Mouse (Mus musculus): ENCODE data around the gene Bbs9. TPM values are rescaled to one million over a fixed set of nuclear protein-coding genes. Genes with fewer than 3 reads are reported as not detected.
A peak's percentile ranks its signal among the peaks of the same experiment; 100 is the strongest.
"Not testable (repeated sequence)": the region's sequence is repeated elsewhere in the genome, so short reads cannot be mapped to it uniquely, and the experiment has no call there.

The Bbs9 gene
- total RNA-seq, 2 experiments from 2014 or later, result 9.5 to 11.5 TPM

DNA sequence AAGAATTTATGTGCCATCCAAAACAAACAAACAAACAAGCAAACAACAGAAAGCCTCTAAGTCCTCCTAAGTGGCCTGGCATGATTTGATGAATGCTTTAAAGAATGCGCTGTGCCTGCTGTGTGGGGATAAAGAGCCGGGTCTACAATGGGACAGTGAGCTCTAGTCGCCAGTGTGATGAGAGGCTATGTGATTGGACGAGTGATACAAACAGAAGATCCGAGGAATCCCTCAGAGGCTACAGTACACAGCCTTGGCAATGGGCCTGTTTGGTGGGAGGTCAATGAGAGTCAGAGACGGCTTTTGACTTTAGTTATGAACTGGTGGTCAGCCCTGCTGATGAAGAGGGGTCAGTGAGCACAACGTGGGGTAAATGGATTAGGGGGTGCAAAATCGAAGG is 349.4 kb downstream of the Bbs9 start:
- Histone ChIP-seq H3K4me3 (no peak overlapping the region), H3K27ac (no peak overlapping the region)
- DNase-seq, result no peak
- no peak for TF ChIP-seq CTCF (IDR thresholded peaks at IDR 0.05)
- intact Hi-C loops (cut with DNase I), result loop anchor here (5.0 to 10.0 kb wide), 2 partner anchors 38 to 110 kb away; no protein-coding TSS in a partner anchor

- TF ChIP-seq CTCF (IDR thresholded peaks at IDR 0.05), result no peak
- DNase-seq, result no peak
- H3K4me3 ChIP-seq, result no peak overlapping the region
- intact Hi-C loops (cut with DNase I), result loop anchor here (5.0 to 10.0 kb wide), 2 partner anchors 39 to 112 kb away; no protein-coding TSS in a partner anchor
- no peak overlapping the region for H3K27ac ChIP-seq
Observed at GRCm38 (mm10) chr9:22826571-22826990, 351.1 kb downstream of the Bbs9 start.

- DNase-seq, result no peak
- TF ChIP-seq CTCF (IDR thresholded peaks at IDR 0.05), result no peak
- Histone ChIP-seq H3K4me3 (no peak overlapping the region), H3K27ac (no peak overlapping the region)
- intact Hi-C loops (cut with DNase I), result loop anchor here (5.0 to 10.0 kb wide), 2 partner anchors 40 to 112 kb away; no protein-coding TSS in a partner anchor
Observed at GRCm38 (mm10) chr9:22827176-22827770, 351.8 kb downstream of the Bbs9 start.

GRCm38 (mm10) chr9:22829212-22829960 is 353.9 kb downstream of the Bbs9 start:
- intact Hi-C loops (cut with DNase I), result loop anchor here (5.0 to 10.0 kb wide), 2 partner anchors 42 to 115 kb away; no protein-coding TSS in a partner anchor
- TF ChIP-seq CTCF (IDR thresholded peaks at IDR 0.05), result no peak
- no peak overlapping the region for H3K4me3 ChIP-seq
- H3K27ac ChIP-seq, result no peak overlapping the region
- DNase-seq, result no peak

DNA sequence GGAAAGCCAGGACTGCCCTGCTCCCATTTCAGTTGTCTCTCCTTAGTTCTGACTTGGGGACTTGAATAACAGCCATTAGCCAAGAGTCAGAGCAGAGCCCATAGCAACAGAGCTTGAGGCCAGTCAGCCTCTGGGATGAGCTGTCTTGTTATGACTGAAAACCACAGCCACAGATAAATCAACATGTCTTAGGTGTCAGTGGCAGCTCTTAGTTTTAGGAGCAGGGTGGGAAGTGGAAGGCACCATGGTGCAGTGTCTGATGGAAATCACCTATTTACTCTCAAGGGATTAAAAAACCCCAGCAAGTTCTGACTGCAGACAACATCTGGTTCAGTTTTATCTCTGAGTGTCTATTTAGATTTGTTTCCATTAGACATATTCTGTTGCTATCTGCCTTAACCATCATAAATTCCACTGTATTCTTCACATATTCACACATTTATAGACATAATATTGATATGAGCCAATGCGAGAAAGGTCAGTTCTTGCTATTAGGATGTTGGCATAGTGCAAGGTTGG is 359.5 kb downstream of the Bbs9 start:
- Histone ChIP-seq H3K27ac (no peak overlapping the region), H3K4me3 (no peak overlapping the region)
- DNase-seq, result no peak
- intact Hi-C loops (cut with DNase I), result no loop called here
- TF ChIP-seq CTCF (IDR thresholded peaks at IDR 0.05), result no peak

DNA sequence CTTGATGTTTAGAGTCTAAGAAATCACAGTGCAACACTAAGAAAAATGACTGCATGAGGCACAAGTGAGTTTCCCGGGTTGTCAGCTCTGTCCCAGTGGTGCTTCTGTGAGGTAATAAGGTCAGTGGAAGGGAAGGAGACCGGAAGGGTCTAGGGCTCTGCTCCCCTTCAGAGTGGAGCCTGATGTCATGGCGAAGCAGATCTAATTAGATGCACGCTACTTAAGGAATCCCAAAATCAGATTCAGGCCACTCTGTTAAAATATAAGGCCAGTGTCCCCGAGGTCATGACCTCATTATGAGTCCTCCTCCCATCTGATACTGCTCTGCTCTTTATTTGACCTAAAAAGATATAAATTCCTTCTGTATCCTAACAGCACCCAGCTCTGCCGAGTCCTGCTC is 361.5 kb downstream of the Bbs9 start:
- no peak overlapping the region for H3K27ac ChIP-seq
- no peak for TF ChIP-seq CTCF (IDR thresholded peaks at IDR 0.05)
- H3K4me3 ChIP-seq, result no peak overlapping the region
- intact Hi-C loops (cut with DNase I), result no loop called here
- DNase-seq, result no peak

- Histone ChIP-seq H3K4me3 (no peak overlapping the region), H3K27ac (no peak overlapping the region)
- intact Hi-C loops (cut with DNase I), result no loop called here
- DNase-seq, result no peak
- TF ChIP-seq CTCF (IDR thresholded peaks at IDR 0.05), result no peak
Observed at GRCm38 (mm10) chr9:22837702-22838210, 362.2 kb downstream of the Bbs9 start.

- TF ChIP-seq CTCF (IDR thresholded peaks at IDR 0.05), result no peak
- no peak for DNase-seq
- H3K4me3 ChIP-seq, result no peak overlapping the region
- intact Hi-C loops (cut with DNase I), result no loop called here
- H3K27ac ChIP-seq, result no peak overlapping the region
Observed at GRCm38 (mm10) chr9:22846048-22846447, 370.5 kb downstream of the Bbs9 start.

DNA sequence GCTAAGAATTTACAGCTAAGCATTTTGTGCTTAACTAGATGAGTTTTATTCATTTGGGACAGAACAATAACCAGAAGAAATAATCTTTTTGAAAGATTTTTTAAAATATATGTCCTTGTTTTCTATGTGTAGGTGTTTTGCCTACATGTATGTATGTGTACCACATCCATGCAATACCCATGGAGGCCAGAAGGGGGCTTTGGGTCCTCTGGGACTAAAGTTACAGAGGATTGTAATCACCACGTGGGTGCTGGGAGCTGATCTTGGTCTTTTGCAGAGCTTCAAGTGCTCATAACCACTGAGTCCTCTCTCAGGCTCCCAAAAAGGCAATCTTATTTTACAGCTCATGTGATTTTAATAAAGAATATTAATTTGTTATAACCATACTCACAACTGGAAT is 371.3 kb downstream of the Bbs9 start:
- H3K27ac ChIP-seq, result no peak overlapping the region
- H3K4me3 ChIP-seq, result no peak overlapping the region
- 0 out of 2 replicates have a peak, but pooled peaks have one; percentile 3 for TF ChIP-seq CTCF (IDR thresholded peaks at IDR 0.05)
- intact Hi-C loops (cut with DNase I), result no loop called here
- DNase-seq, result no peak

DNA sequence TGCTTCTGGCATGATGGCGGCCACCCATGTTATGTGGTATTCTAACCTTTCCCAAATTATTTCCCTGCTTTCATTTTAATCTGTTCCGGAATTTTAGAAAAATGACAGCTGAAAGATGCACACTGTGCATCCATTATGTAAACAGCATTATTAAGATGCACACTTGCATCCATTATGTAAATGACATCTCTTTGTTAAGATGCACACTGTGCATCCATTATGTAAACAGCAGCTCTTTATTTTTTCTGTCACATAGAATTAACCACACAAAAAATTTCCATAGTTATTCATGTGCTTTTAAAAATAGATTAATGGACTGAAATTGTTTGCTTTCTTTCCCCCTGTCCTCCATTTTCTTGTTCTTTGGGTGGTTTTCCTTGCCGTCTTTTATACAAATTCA is 373.3 kb downstream of the Bbs9 start:
- no peak for TF ChIP-seq CTCF (IDR thresholded peaks at IDR 0.05)
- no peak for DNase-seq
- no peak overlapping the region for H3K4me3 ChIP-seq
- H3K27ac ChIP-seq, result no peak overlapping the region
- intact Hi-C loops (cut with DNase I), result no loop called here

DNA sequence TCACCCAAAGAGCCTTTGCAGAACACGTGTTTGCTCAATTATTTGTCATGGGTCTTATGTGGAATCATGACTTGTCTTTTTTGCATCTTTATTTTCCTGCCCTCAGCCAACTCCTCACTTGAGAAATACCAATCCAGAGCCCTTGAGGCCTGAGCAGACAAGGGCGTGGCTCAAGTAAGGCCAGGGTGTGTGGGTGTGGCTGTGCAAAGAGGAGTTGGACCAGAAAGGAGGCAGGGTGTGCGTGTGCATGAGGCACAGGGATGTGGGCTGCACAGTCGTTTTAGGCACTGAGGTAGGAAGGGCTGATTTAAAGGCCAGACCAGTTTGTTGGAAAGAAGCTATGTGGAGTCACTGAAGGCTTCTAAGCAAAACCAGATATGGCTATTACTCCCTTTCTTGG is 373.7 kb downstream of the Bbs9 start:
- DNase-seq, result peak; percentile 28
- intact Hi-C loops (cut with DNase I), result no loop called here
- no peak overlapping the region for H3K4me3 ChIP-seq
- TF ChIP-seq CTCF (IDR thresholded peaks at IDR 0.05), result no peak
- H3K27ac ChIP-seq, result no peak overlapping the region

DNA sequence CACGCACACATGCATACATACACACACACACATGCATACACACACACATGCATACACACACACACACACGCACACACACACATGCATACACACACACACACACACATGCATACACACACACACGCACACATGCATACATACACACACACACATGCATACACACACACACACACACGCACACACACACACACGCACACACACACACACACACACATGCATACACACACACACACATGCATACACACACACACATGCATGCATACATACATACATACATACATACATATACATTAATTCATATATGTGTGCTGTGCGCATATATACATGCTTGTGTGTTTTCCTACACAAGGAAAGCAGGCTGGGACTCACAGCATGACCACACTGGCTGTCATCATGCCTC is 393.6 kb downstream of the Bbs9 start:
- intact Hi-C loops (cut with DNase I); DNase-seq; H3K4me3 ChIP-seq; H3K27ac ChIP-seq: not testable (repeated sequence)

GRCm38 (mm10) chr9:22870661-22871060 is 395.1 kb downstream of the Bbs9 start:
- DNase-seq, result no peak
- TF ChIP-seq CTCF (IDR thresholded peaks at IDR 0.05), result no peak
- intact Hi-C loops (cut with DNase I), result no loop called here

More at GRCm38 (mm10) chr9:22870661-22871060, 395.1 kb downstream of the Bbs9 start:
- Histone ChIP-seq H3K27ac (no peak overlapping the region), H3K4me3 (no peak overlapping the region)

Data from gastrocnemius, adult 2 months (tissue).